Mouse (Mus musculus) heart, embryonic 11.5 days (tissue): Measurements from ENCODE around the gene Trex1. TPM values are rescaled to one million over a fixed set of nuclear protein-coding genes. Genes with fewer than 3 reads are reported as not detected.

Experiments used
- ATAC-seq: fragments of 200-750 bp; cut with Nextera tagmentation; replicated peaks from 2 replicates; pipeline ENCODE4 v1.8.0; 2017; ENCODE audit warnings: moderate library complexity; ENCODE audit not compliant: insufficient number of reproducible peaks, low FRiP score, low TSS enrichment
- H3K27ac ChIP-seq: fragments of 300-500 bp; sonication (generic); 2 replicates; pipeline ENCODE4 v1.5.1; 2014; ENCODE audit warnings: mild to moderate bottlenecking, low read depth, low read length
- H3K27me3 ChIP-seq: fragments of 300-500 bp; sonication (generic); 2 replicates; pipeline ENCODE4 v1.6.1; 2014; ENCODE audit warnings: mild to moderate bottlenecking, low read length, mixed read lengths; ENCODE audit not compliant: control insufficient read depth, insufficient read depth
- H3K36me3 ChIP-seq: fragments of 300-500 bp; sonication (generic); 2 replicates; pipeline ENCODE4 v1.6.1; 2014; ENCODE audit warnings: mild to moderate bottlenecking, low read length, moderate library complexity, mixed read lengths; ENCODE audit not compliant: control insufficient read depth, insufficient read depth
- H3K4me1 ChIP-seq: fragments of 300-500 bp; sonication (generic); 2 replicates; pipeline ENCODE4 v1.6.1; 2014; ENCODE audit warnings: low read length; ENCODE audit not compliant: control insufficient read depth, insufficient read depth
- H3K4me2 ChIP-seq: fragments of 300-500 bp; sonication (generic); 2 replicates; pipeline ENCODE4 v1.6.1; 2014; ENCODE audit warnings: mild to moderate bottlenecking, moderate library complexity
- H3K4me3 ChIP-seq: fragments of 300-500 bp; sonication (generic); 2 replicates; pipeline ENCODE4 v1.5.1; 2014; ENCODE audit warnings: low read depth, low read length
- H3K9ac ChIP-seq: fragments of 300-500 bp; sonication (generic); 2 replicates; pipeline ENCODE4 v1.6.1; 2014; ENCODE audit warnings: mild to moderate bottlenecking, low read depth, low read length, moderate library complexity
- H3K9me3 ChIP-seq: fragments of 300-500 bp; sonication (generic); replicated peaks from 2 replicates; pipeline ENCODE4 v1.6.1; 2016; ENCODE audit warnings: low read length; ENCODE audit not compliant: control insufficient read depth
- WGBS: fragments of 180-500 bp; shearing (Covaris S2); extraction: QIAGEN DNeasy Blood & Tissue Kit; methylation state at CpG from one replicate; pipeline ENCODE4 v1.1.7; 2014; ENCODE audit not compliant: insufficient replicate concordance; 5-methylcytosine and 5-hydroxymethylcytosine counted together
- polyA plus RNA-seq: library from polyadenylated mRNA; unstranded; fragments of >200 nt; fragmentation: Nextera tagmentation; extraction: Ambion mirVana; gene quantifications from 2 replicates; pipeline ENCODE4 v1.2.1, GENCODE M21; 2014

Trex1 gene
- polyA plus RNA-seq, 1 experiment from 2014 or later, result 5.7 TPM

DNA sequence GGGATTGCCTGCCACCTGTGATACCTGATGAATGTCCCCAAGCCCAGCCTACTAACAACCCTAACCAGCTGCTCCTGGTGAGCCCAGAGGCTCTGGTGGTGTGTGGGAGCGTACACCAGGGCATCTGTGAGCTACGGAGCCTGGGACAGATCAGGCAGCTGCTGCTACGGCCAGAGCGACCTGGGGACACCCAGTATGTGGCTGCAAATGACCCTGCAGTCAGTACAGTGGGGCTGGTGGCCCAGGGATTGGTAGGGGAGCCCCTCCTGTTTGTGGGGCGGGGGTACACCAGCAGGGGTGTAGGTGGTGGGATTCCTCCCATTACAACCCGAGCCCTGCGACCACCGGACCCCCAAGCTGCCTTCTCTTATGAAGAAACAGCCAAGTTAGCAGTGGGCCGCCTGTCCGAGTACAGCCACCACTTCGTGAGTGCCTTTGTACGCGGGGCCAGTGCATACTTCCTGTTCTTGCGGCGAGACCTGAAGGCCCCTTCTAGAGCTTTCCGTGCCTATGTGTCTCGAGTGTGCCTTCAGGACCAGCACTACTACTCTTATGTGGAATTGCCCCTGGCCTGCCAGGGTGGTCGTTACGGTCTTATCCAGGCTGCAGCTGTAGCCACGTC, 40.9 kb upstream of the Trex1 start:
- Histone ChIP-seq H3K27ac (no peak overlapping the region; the same call in 1 of the 2 replicates), H3K9ac (no peak overlapping the region), H3K4me1 (peaks cover 48% of the 10 kb centered on the region), H3K4me2 (no peak overlapping the region), H3K36me3 (peaks cover 12% of the 10 kb centered on the region), H3K4me3 (no peak overlapping the region), H3K9me3 (no peaks in the 10 kb centered on the region), H3K27me3 (no peaks in the 10 kb centered on the region)
- 83% methylated on average over 20 of the region's 20 CpGs for WGBS
- ATAC-seq, result no peak

DNA sequence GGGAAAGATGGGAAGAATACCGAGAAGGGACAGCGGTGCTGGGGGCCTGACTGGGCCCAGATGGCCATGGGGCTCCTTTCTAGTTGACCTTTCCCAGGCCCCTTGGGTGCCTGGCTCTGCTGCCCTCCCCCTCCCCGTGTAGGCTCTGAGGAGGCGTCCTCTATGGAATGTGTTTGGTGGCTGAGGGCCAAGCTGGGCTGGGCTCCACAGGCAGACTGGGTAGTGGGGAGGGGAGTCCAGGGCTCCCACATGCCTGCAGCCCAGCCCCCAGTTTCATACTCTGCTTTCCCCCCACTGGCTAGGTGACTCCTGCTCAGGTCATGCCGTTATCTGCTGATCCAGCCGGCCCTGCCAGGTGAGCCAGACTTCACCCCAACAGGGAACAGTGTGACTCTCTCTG, 39.4 kb upstream of the Trex1 start:
- H3K27me3 ChIP-seq, result no peaks in the 10 kb centered on the region
- H3K4me3 ChIP-seq, result 0 out of 2 replicates have a peak overlapping the region, but pooled peaks have one; percentile 25
- H3K4me1 ChIP-seq, result peaks cover 46% of the 10 kb centered on the region
- H3K9me3 ChIP-seq, result no peaks in the 10 kb centered on the region
- peak; percentile 60 for ATAC-seq
- H3K27ac ChIP-seq, result peak overlapping the region; percentile 97
- H3K9ac ChIP-seq, result peak overlapping the region; percentile 43; the same call in 1 of the 2 replicates
- H3K4me2 ChIP-seq, result peak overlapping the region; percentile 88
- H3K36me3 ChIP-seq, result peaks cover 12% of the 10 kb centered on the region
- 26% methylated on average over 6 of the region's 6 CpGs for WGBS

DNA sequence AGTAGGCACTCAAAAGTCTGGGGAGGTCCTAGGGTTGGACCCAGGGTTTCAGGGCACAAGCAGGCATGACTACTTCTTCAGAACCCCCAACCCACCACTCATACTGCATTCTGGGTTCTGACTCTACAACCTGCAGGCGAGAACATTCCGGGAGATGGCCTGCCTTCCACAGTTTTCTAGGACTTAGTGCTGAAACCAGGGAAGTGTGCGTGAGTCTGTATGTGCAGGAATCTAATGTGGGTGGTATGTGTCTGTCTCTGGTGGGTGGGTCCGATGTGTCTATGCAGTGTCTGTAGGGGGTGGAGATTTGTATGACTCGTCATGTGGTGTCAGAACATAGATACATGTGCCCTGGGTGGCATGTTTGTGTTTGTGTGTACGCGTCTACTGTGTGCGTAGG, 38.8 kb upstream of the Trex1 start:
- Histone ChIP-seq H3K36me3 (peaks cover 12% of the 10 kb centered on the region), H3K27ac (peak overlapping the region; percentile 97), H3K9ac (peak overlapping the region; percentile 93; the same call in 1 of the 2 replicates), H3K9me3 (no peaks in the 10 kb centered on the region), H3K4me1 (peaks cover 50% of the 10 kb centered on the region), H3K4me2 (peak overlapping the region; percentile 88), H3K27me3 (no peaks in the 10 kb centered on the region), H3K4me3 (no peak overlapping the region)
- 80% methylated on average over 8 of the region's 8 CpGs for WGBS
- no peak for ATAC-seq

DNA sequence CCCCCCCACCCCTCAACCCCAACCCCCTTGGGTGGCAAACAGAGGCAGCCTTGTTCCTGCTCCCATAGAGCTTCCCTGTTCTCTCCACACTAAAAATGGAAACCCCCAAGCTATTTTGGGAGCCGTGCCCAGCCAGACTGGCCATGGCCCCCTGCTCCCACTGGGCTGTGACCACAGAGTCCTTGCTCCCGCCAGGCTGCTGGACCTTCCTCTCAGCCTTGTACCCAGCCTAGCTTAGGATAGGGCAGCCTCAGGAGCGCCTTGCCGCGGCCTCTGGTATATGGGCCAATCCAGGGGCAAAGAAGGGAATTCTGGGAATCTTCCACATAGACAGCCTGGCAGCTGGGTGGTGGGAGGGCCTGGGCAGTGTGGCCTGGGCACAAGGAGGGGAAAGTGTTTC, 38.3 kb upstream of the Trex1 start:
- no peaks in the 10 kb centered on the region for H3K9me3 ChIP-seq
- no peak overlapping the region for H3K4me3 ChIP-seq
- WGBS, result 61% methylated on average over 5 of the region's 5 CpGs
- no peaks in the 10 kb centered on the region for H3K27me3 ChIP-seq
- peak overlapping the region; percentile 88 for H3K4me2 ChIP-seq
- peaks cover 50% of the 10 kb centered on the region for H3K4me1 ChIP-seq
- H3K36me3 ChIP-seq, result peaks cover 8% of the 10 kb centered on the region
- no peak for ATAC-seq
- H3K9ac ChIP-seq, result peak overlapping the region; percentile 93
- peak overlapping the region; percentile 97 for H3K27ac ChIP-seq

DNA sequence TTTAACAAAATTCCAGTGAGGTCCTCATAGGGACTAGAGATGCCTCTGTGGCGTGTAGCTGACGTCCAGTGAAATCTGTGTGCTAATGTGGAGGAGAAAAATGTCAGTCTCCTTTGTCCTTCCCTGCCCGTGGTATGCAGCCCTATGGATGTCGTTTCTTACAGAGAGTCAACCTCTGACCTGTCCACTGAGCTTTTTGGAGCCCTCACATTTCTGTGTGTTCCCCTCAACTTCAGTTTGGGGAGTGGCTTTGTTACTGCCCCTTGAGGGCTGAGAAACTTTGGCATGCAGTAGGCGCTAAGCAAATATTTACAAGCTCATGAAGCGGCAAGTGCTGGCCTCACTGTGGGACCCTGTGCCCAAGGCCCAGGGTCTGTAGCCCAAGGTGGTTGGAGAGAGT, 37.8 kb upstream of the Trex1 start:
- no peaks in the 10 kb centered on the region for H3K9me3 ChIP-seq
- WGBS, result 39% methylated on average over 6 of the region's 6 CpGs
- no peaks in the 10 kb centered on the region for H3K27me3 ChIP-seq
- peaks cover 50% of the 10 kb centered on the region for H3K4me1 ChIP-seq
- peak overlapping the region; percentile 97 for H3K27ac ChIP-seq
- H3K36me3 ChIP-seq, result peaks cover 6% of the 10 kb centered on the region
- peak overlapping the region; percentile 88 for H3K4me2 ChIP-seq
- peak overlapping the region; percentile 93 for H3K9ac ChIP-seq
- ATAC-seq, result no peak
- H3K4me3 ChIP-seq, result peak overlapping the region; percentile 72; the same call in 1 of the 2 replicates

DNA sequence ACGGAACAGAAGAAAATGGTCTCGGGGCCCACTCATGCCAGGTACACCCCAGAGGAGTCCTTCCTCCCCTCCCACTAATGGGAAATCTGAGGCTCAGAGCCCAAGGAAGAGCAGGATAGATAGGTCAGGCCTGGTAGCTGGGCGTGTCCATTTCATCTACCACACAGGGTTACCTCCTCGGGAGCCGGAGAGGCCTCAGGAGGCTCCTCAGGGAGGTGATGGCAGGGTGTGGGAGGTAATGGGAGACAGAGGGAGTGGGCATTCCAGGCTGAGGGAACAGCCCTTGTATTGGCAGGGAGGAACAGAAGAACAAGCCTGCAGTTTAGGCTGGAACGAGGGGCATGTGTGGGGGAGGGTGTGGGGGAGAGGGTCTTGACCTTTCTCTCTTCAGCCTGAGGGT, 37.3 kb upstream of the Trex1 start:
- Histone ChIP-seq H3K27me3 (no peaks in the 10 kb centered on the region), H3K4me3 (peak overlapping the region; percentile 72), H3K4me1 (peaks cover 50% of the 10 kb centered on the region), H3K4me2 (peak overlapping the region; percentile 88), H3K9me3 (no peaks in the 10 kb centered on the region), H3K27ac (peak overlapping the region; percentile 97), H3K9ac (peak overlapping the region; percentile 93), H3K36me3 (peaks cover 5% of the 10 kb centered on the region)
- WGBS, result 33% methylated on average over 6 of the region's 6 CpGs
- no peak for ATAC-seq

DNA sequence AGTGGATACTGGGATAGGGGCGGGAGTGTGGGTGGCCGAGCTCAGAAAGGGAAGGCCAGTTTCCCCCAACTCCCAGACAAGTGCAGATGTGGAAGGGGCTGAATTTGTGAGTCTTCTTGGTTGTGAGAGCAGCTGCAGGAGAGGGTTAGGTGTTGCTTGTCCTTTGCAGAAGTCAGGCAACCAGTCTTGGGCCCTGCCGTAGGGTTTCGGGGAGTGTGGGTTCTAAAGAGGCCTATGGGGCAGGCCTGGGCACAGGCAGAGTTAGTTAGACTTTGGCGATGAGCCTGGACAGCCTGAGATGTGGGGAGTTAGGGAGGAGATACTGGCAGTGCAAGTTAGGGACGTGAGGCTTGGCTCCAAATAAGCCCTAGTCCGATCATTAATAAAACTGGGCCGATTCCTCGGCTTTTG, 36.7 kb upstream of the Trex1 start:
- Histone ChIP-seq H3K9me3 (no peaks in the 10 kb centered on the region), H3K4me3 (peak overlapping the region; percentile 72), H3K36me3 (peaks cover 5% of the 10 kb centered on the region; the same call in 1 of the 2 replicates), H3K27ac (peak overlapping the region; percentile 97), H3K27me3 (no peaks in the 10 kb centered on the region), H3K4me1 (peaks cover 50% of the 10 kb centered on the region), H3K4me2 (peak overlapping the region; percentile 88), H3K9ac (peak overlapping the region; percentile 93)
- 45% methylated on average over 9 of the region's 9 CpGs for WGBS
- no peak for ATAC-seq

DNA sequence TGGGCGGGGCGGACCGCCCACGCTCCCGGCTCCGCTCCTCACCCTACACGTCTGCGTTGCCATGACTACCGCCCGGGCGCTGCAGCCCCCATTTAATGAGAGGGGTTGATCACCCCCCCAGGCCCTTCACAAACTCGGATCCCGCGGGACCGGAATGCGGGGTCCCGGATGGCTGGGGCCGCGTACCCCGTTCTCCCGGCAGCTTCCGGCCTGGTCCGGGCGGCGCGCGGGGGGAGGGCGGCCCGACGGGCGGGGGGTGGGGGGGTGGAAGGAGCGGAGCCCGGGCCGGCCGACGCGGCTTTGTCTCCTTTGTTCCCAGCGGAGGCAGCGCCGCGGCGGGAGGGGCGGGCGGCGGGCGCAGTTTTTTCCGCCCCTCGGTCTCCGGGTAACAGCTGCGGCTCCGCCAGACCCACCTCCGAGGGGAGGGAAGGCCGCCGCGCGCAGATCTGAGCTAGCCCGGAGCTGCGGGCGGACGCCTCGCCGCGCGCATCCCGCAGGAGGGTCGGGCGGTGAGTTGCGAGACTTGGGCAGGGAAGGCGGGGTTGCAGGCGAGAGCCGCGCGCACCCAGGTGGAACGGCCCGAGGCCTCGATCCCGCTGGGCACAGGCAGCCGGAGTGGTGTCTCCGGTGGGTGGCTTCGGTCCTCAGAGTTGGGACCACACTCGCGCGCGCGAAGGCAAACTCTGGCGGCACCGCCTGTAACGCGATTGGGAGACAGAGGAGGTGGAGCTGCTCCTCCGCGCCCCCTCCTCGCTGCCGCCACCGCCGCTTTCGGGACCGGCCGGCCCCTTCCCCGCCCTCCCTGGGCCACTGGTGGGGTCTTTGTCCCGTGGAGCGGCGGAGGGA, 35.8 kb upstream of the Trex1 start, which contains the start of gene Plxnb1:
TSS of gene Plxnb1 (plus strand) at position 253 of the 846 bp plus-strand sequence.
- peak within 1 kb of the TSS; percentile 72 for H3K4me3 ChIP-seq
- peaks cover 3% of the 10 kb centered on the region; the same call in 1 of the 2 replicates for H3K36me3 ChIP-seq
- peak within 1 kb of the TSS; percentile 97 for H3K27ac ChIP-seq
- H3K4me1 ChIP-seq, result peaks cover 50% of the 10 kb centered on the region
- no peaks in the 10 kb centered on the region for H3K9me3 ChIP-seq
- peak within 1 kb of the TSS; percentile 88 for H3K4me2 ChIP-seq
- WGBS, result under 1% methylated on average over 96 of the region's 102 CpGs
- peak within 1 kb of the TSS; percentile 93 for H3K9ac ChIP-seq
- H3K27me3 ChIP-seq, result no peaks in the 10 kb centered on the region
- ATAC-seq, result peak; percentile 23
